Mouse (Mus musculus) left cerebral cortex, adult 2 months (tissue): ENCODE data around the gene Gpd2. TPM values are rescaled to one million over a fixed set of nuclear protein-coding genes. Genes with fewer than 3 reads are reported as not detected.

Experiments
- DNase-seq, 2 experiments: peaks; one replicate each; pipeline ENCODE4 v3.0.0; 2021 to 2022; ENCODE audit warnings: low spot score in 2 of 2, mixed read lengths in 1 of 2; ENCODE audit errors: extremely low spot score in 1 of 2
- H3K27ac ChIP-seq: fragments of 200-600 bp; 2 replicates; pipeline ENCODE4 v1.8.1; 2022
- H3K4me3 ChIP-seq: fragments of 200-600 bp; 2 replicates; pipeline ENCODE4 v1.8.1; 2022
- CTCF ChIP-seq: fragments of 200-600 bp; IDR thresholded peaks from 2 replicates; pipeline ENCODE4 v1.8.1; 2022; ENCODE audit warnings: antibody characterized with exemption, mild to moderate bottlenecking, moderate library complexity
- intact Hi-C: fragments of 180-260 bp; cut with DNase I; formaldehyde crosslinking; loops from one replicate; pipeline ENCODE4 v1.15.1; 2025
- total RNA-seq, 2 experiments: library from RNA; stranded (reverse); gene quantifications; 2 replicates each; pipeline ENCODE4 v1.2.3; 2021

Gpd2 gene
- total RNA-seq, 2 experiments from 2014 or later: 92.8 to 98.0 TPM

DNA sequence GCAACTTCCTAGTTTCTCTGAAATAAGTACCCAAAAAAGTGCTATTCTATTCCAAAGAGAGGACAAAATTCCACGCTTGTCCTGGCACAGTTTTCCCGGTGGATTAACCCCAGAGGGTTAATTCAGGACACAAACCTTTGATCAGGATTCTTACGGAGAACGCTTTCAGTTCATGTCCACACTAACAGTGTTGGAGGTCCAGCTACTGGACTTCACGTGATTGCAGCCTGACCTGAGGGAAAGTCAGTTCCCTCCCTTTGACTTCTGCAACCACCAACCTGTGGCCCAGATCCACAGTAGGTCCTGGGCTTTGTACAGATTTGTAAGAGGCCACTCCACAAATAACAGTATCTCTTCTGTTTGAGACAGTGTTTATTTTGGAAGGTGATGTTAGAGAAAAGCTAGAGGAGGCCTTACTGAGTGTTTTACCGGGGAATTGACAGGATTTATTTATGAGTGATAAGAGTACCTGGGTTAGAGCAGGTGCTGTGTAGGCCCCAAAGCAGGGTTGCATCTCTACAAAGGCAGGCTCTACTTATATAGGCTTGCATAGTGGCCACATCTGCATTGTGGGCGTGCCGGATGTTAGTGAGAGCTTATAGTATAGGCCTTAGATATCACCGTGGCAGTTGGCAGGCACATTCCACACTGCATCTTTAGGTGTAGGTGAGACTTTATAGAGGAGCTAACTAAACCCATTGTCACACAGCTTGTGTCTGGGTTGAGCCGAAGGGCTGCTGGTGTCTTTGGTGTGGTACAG lies 15.3 kb downstream of the Gpd2 start:
- DNase-seq: no peak
- TF ChIP-seq CTCF: no peak
- Histone ChIP-seq H3K27ac (no peak overlapping the region), H3K4me3 (no peak overlapping the region)
- intact Hi-C loops: no loop called here

DNA sequence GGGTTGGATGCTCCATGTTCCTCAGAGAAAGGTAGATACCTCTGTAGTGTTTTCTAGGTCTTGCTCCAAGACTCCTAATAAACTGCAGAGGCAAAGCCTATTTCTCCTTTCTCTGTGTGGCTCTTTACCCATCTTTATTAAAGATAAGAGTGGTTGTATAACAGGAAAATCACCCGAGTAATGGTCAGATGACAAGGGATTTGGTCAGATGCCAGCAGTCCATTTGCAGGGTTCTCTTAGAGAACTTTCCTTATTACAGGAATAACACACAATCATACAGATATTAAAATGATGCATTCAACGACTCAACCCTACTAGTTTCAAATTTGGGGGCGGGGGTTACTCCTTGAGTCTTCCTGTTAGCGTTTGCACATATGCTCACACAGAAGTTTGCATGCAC lies 16.8 kb downstream of the Gpd2 start:
- Histone ChIP-seq H3K27ac (no peak overlapping the region), H3K4me3 (no peak overlapping the region)
- DNase-seq: no peak
- TF ChIP-seq CTCF: no peak
- intact Hi-C loops: no loop called here

GRCm38 (mm10) chr2:57255153-57255670 lies 17.8 kb downstream of the Gpd2 start:
- H3K4me3 ChIP-seq: no peak overlapping the region
- H3K27ac ChIP-seq: no peak overlapping the region
- no peak for DNase-seq
- intact Hi-C loops: no loop called here
- TF ChIP-seq CTCF: no peak

- Histone ChIP-seq H3K4me3 (no peak overlapping the region), H3K27ac (no peak overlapping the region)
- intact Hi-C loops: no loop called here
- no peak for TF ChIP-seq CTCF
- no peak for DNase-seq
Measured at GRCm38 (mm10) chr2:57255836-57256235, 18.4 kb downstream of the Gpd2 start.

DNA sequence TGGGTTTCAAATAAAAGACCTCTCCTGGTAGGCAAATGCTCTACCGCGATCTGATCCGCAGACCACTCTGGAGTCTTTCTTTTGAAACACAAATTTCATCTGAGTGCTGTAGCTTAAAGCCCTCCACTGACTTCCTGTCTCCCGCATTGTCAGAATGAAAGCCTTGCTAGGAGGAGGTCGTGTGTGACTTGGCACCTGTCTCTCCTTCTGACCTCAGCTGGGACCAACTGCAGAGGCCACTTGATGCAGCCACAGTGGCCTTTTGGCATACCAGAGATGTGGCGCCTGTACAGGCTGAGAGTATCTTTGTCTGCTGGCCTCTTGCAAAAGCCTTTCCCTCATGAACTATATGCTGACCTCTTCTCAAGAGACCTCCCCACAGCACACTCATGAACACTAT lies 19.0 kb downstream of the Gpd2 start:
- no peak for DNase-seq
- TF ChIP-seq CTCF: no peak
- intact Hi-C loops: no loop called here
- no peak overlapping the region for H3K4me3 ChIP-seq
- H3K27ac ChIP-seq: no peak overlapping the region

DNA sequence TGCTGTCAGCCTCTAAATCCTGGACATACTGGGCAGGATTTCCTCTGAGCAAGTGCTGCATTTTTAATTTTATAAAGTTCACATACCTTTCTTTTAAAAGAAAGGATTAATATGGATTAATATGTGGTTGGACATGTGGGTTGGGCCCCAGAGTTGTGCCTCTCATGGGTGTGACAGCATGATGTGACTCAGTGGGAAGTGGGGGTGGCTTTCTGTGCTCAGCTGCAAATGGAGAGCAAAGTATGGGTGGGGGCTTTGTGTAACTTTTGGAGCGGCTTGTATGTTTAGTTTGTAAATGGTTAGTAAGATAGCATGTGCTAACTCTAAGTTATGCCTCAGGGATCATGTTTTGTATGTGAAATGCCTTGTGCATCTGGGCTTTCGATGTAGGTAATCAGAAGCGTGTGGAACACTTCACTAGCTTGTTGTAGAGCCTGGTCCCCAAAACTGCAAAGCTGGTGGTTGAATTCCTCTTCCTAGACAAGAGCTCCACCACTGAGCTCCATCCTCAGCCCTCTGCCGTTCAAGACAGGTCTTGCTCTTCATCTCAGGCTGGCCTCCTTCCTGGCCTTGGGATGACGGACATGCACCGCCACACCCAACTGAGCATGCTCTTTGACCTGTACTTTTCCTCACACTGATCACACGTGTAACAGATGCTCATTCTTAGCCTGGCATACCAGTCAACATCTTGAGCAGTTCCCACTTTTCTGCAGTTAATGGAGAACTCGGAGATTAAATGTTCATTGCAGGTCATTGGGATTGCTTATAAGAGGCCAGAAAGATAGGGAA lies 24.0 kb downstream of the Gpd2 start:
- intact Hi-C loops: no loop called here
- Histone ChIP-seq H3K4me3 (no peak overlapping the region), H3K27ac (no peak overlapping the region)
- no peak for DNase-seq
- TF ChIP-seq CTCF: no peak

GRCm38 (mm10) chr2:57263431-57263830 lies 26.0 kb downstream of the Gpd2 start:
- no peak overlapping the region for H3K4me3 ChIP-seq
- H3K27ac ChIP-seq: no peak overlapping the region
- intact Hi-C loops: no loop called here
- no peak for TF ChIP-seq CTCF
- no peak for DNase-seq

- no peak for TF ChIP-seq CTCF
- intact Hi-C loops: no loop called here
- no peak overlapping the region for H3K4me3 ChIP-seq
- no peak for DNase-seq
- no peak overlapping the region for H3K27ac ChIP-seq
Measured at GRCm38 (mm10) chr2:57264912-57265311, 27.5 kb downstream of the Gpd2 start.

DNA sequence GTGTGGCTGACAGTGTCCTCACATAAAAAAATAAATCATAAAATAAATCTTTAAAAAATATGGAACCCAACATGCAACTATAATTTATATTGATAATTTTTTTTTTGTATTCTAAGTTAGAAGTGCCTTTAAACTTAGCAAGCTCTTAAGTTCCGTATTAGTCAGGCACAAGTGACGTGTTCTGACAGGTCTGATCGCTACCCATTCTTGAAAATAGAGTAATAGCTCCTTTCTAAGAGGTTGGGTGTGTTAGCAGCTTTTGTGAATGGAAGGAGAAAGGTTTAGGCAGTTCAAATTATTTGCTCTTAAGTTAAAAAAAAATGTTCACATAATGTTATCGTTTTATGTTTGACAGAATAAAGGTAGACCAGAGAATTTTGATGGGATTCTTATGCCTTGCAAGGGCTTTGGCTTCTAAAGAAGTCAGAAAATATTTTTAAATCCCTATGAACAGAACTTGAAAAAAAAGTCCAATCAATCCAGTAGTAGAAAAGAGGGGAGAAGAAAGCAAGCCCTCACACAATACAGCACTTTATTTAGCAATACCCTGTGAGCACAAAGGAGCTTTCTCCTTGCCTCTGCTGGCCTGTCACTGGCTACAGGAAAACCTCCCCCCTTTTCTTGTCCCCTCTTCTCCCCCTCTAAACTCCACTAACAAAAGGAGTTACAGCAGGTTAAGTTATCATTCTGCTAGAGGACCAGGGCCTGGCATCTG lies 29.4 kb downstream of the Gpd2 start:
- H3K27ac ChIP-seq: peak overlapping the region; percentile 71
- no peak overlapping the region for H3K4me3 ChIP-seq
- intact Hi-C loops: no loop called here
- no peak for DNase-seq
- no peak for TF ChIP-seq CTCF

- intact Hi-C loops: no loop called here
- TF ChIP-seq CTCF: no peak
- no peak overlapping the region for H3K4me3 ChIP-seq
- no peak for DNase-seq
- H3K27ac ChIP-seq: peak overlapping the region; percentile 71
Measured at GRCm38 (mm10) chr2:57267394-57267716, 29.9 kb downstream of the Gpd2 start.

DNA sequence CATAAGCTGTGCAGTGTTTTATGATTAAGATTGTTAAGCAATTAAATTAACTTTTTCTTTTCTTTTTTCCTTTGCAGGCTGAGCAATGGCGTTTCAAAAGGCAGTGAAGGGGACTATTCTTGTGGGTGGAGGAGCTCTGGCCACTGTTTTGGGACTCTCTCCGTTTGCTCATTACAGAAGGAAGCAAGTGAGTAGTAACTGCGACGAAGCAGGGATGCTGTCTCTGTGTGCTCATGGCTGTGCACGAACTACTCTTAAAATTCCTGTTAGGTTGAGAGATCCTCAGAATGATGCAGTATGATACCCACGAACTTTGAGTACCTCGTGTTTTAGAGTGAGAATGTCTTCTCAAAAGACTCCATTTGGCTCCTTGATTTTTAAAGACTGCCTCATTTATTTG lies 30.5 kb downstream of the Gpd2 start:
- H3K27ac ChIP-seq: peak overlapping the region; percentile 71; the same call in 1 of the 2 replicates
- TF ChIP-seq CTCF: no peak
- intact Hi-C loops: no loop called here
- H3K4me3 ChIP-seq: no peak overlapping the region
- no peak for DNase-seq

DNA sequence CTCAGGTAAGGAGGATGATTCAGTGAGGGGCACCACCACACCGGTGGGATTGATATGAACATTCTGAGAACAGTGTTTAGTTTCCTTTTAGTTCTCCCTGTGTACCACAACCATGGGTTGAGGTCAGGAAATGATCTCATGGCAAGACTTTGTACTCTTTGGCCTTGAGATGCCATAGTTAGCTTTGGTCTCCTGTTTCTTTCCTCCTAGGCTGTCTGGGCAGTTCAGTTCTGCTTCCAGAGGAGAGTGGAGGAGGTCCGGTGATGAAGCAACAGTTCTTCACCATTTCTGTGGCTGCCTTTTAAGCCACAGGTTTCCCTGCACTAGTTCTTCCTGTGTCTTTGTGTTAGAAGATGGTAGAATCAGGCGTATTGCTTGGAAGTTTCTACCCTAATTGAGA lies 31.4 kb downstream of the Gpd2 start:
- intact Hi-C loops: no loop called here
- Histone ChIP-seq H3K4me3 (no peak overlapping the region), H3K27ac (no peak overlapping the region; the same call in 1 of the 2 replicates)
- no peak for TF ChIP-seq CTCF
- DNase-seq: no peak
